Mouse (Mus musculus): ENCODE data around the gene Ugt1a7c. TPM values are rescaled to one million over a fixed set of nuclear protein-coding genes. Genes with fewer than 3 reads are reported as not detected.

The Ugt1a7c gene
- polyA plus RNA-seq, 1 experiment from 2014 or later = 57.4 TPM

DNA sequence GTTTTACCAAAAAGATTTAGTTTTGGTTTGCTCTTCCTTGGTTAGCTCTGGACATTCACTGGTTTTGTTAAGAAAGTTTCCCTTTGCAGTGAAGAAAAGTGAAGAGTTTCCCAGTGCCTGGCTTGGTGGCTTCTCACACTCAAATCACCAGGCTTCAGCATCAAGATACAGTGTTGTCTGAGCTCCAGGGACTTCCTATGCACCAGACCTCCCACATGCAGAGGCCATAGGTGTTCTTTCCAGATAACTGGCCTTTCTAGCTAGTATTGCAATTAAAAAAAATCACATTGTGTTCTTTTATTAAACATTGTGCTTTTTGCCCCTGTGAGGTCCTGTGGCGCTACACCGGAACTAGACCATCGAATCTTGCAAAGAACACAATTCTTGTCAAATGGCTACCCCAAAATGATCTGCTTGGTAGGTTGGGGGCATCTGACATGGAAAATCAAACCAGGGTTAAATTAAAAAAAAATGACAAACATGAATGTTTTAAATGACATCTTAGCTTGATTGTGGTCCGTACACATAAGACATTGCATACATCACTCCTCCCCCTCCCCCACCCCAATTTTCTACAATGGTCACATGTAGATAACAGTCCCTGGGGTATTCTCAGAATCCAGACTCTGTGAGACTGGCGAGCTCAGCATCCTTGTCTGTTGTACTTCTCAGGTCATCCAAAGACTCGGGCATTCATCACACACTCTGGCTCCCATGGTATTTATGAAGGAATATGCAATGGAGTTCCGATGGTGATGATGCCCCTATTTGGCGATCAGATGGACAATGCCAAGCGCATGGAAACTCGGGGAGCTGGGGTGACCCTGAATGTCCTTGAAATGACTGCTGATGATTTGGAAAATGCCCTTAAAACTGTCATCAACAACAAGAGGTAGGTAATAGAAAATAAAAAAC is 120.9 kb downstream of the Ugt1a7c start:
- H3K4me1 ChIP-seq (replicated peaks; ENCODE audit: control insufficient read depth, insufficient read depth, low read length) = no peaks in the 10 kb centered on the region
- H3K4me3 ChIP-seq (ENCODE audit: low read depth, low read length) = no peak overlapping the region
- H3K9me3 ChIP-seq (ENCODE audit: control insufficient read depth) = peaks cover 52% of the 10 kb centered on the region
- WGBS = 70% methylated on average over 10 of the region's 10 CpGs
- H3K9ac ChIP-seq (ENCODE audit: low read depth, low read length) = no peak overlapping the region
- H3K27ac ChIP-seq (ENCODE audit: low read depth, low read length) = no peak overlapping the region
- ATAC-seq = no peak
- no peak for TF ChIP-seq CTCF (IDR thresholded peaks at IDR 0.05; ENCODE audit: low read depth)
- no peak overlapping the region for H3K4me2 ChIP-seq (replicated peaks; ENCODE audit: low read depth)
- no peaks in the 10 kb centered on the region for H3K36me3 ChIP-seq (ENCODE audit: control insufficient read depth, insufficient read depth)
- no peaks in the 10 kb centered on the region for H3K27me3 ChIP-seq (replicated peaks; ENCODE audit: control insufficient read depth, insufficient read depth, low read length)

DNA sequence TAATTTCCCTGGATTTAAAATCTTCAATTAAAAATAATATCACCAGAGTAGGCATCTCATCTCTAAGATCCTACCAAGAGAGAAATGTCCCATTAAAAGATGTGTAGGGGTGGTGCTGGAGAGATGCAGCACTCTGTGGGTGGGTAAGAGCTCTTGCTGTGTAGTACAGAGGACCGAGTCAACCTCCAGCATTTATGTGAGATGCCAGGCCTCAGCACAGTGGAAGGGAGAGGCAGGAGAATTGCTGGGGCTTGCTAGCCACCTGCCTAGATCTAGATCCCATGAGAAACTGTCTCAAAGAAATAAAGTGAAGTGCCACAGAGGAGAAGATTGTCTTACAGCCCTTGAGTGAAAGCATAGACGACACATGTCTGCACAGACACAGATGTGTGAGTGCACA is 121.7 kb downstream of the Ugt1a7c start:
- Histone ChIP-seq H3K4me2 (replicated peaks; ENCODE audit: low read depth) (no peak overlapping the region), H3K9me3 (ENCODE audit: control insufficient read depth) (peaks cover 50% of the 10 kb centered on the region), H3K27me3 (replicated peaks; ENCODE audit: control insufficient read depth, insufficient read depth, low read length) (no peaks in the 10 kb centered on the region), H3K4me3 (ENCODE audit: low read depth, low read length) (no peak overlapping the region), H3K9ac (ENCODE audit: low read depth, low read length) (no peak overlapping the region), H3K27ac (ENCODE audit: low read depth, low read length) (no peak overlapping the region), H3K4me1 (replicated peaks; ENCODE audit: control insufficient read depth, insufficient read depth, low read length) (no peaks in the 10 kb centered on the region), H3K36me3 (ENCODE audit: control insufficient read depth, insufficient read depth) (no peaks in the 10 kb centered on the region)
- ATAC-seq = no peak
- 59% methylated on average over 2 of the region's 2 CpGs for WGBS
- TF ChIP-seq CTCF (IDR thresholded peaks at IDR 0.05; ENCODE audit: low read depth) = no peak

DNA sequence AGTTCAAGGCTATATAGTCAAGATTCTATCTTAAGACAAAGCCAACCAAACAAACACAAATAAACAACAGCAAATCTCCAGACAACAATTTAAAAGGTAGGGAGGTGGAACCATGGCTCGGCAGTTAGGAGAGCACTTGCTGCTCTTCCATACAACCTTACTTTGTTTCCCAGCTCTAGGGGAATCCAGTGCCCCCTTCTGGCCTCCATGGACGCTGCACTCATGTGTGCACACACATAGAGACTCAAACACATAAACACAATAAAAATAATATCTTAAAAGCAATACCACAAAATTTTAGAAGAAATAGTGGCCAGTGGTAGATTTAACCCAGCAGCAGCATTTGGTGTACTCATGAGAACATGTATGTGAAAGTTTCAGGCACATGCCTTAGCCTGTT is 122.3 kb downstream of the Ugt1a7c start:
- 61% methylated on average over 2 of the region's 2 CpGs for WGBS
- Histone ChIP-seq H3K9me3 (ENCODE audit: control insufficient read depth) (peaks cover 46% of the 10 kb centered on the region), H3K27ac (ENCODE audit: low read depth, low read length) (no peak overlapping the region), H3K4me3 (ENCODE audit: low read depth, low read length) (no peak overlapping the region), H3K36me3 (ENCODE audit: control insufficient read depth, insufficient read depth) (no peaks in the 10 kb centered on the region), H3K9ac (ENCODE audit: low read depth, low read length) (no peak overlapping the region), H3K27me3 (replicated peaks; ENCODE audit: control insufficient read depth, insufficient read depth, low read length) (no peaks in the 10 kb centered on the region), H3K4me2 (replicated peaks; ENCODE audit: low read depth) (no peak overlapping the region), H3K4me1 (replicated peaks; ENCODE audit: control insufficient read depth, insufficient read depth, low read length) (no peaks in the 10 kb centered on the region)
- no peak for ATAC-seq
- no peak for TF ChIP-seq CTCF (IDR thresholded peaks at IDR 0.05; ENCODE audit: low read depth)

DNA sequence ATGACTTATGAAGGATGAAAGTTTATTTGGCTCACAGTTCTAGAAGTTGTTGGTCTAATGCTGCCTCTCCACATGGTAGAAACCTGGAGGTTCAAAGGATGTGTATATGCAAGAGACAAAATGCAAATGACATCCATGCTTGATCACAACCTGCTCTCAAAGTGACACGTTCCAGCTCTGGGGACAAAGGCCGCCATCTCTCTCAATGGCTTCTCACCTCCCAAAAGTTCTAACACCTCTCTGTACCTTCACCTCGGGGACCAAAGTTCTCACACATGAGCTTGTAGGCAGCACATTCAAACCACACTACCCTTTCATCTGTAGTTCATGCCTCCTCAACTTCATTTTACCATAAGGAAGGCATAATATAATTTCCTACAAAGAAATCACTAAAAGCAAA is 122.7 kb downstream of the Ugt1a7c start:
- Histone ChIP-seq H3K27me3 (replicated peaks; ENCODE audit: control insufficient read depth, insufficient read depth, low read length) (no peaks in the 10 kb centered on the region), H3K9ac (ENCODE audit: low read depth, low read length) (no peak overlapping the region), H3K4me3 (ENCODE audit: low read depth, low read length) (no peak overlapping the region), H3K4me2 (replicated peaks; ENCODE audit: low read depth) (no peak overlapping the region), H3K36me3 (ENCODE audit: control insufficient read depth, insufficient read depth) (no peaks in the 10 kb centered on the region), H3K27ac (ENCODE audit: low read depth, low read length) (no peak overlapping the region), H3K4me1 (replicated peaks; ENCODE audit: control insufficient read depth, insufficient read depth, low read length) (no peaks in the 10 kb centered on the region), H3K9me3 (ENCODE audit: control insufficient read depth) (peaks cover 44% of the 10 kb centered on the region)
- no peak for ATAC-seq
- no peak for TF ChIP-seq CTCF (IDR thresholded peaks at IDR 0.05; ENCODE audit: low read depth)
- WGBS = 37% methylated on average over 3 of the region's 3 CpGs

DNA sequence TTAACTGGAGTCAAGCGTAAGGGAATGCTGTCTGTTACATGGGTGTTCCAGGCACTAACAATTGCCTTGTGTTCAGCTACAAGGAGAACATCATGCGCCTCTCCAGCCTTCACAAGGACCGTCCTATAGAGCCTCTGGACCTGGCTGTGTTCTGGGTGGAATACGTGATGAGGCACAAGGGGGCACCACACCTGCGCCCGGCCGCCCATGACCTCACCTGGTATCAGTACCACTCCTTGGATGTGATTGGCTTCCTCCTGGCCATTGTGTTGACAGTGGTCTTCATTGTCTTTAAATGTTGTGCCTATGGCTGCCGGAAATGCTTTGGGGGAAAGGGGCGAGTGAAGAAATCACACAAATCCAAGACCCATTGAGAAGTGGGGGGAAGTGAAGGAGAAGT is 123.2 kb downstream of the Ugt1a7c start:
- Histone ChIP-seq H3K4me3 (ENCODE audit: low read depth, low read length) (no peak overlapping the region), H3K9ac (ENCODE audit: low read depth, low read length) (no peak overlapping the region), H3K9me3 (ENCODE audit: control insufficient read depth) (peaks cover 39% of the 10 kb centered on the region), H3K27ac (ENCODE audit: low read depth, low read length) (no peak overlapping the region), H3K36me3 (ENCODE audit: control insufficient read depth, insufficient read depth) (no peaks in the 10 kb centered on the region), H3K4me1 (replicated peaks; ENCODE audit: control insufficient read depth, insufficient read depth, low read length) (no peaks in the 10 kb centered on the region), H3K4me2 (replicated peaks; ENCODE audit: low read depth) (no peak overlapping the region), H3K27me3 (replicated peaks; ENCODE audit: control insufficient read depth, insufficient read depth, low read length) (no peaks in the 10 kb centered on the region)
- 73% methylated on average over 9 of the region's 9 CpGs for WGBS
- TF ChIP-seq CTCF (IDR thresholded peaks at IDR 0.05; ENCODE audit: low read depth) = no peak
- no peak for ATAC-seq

DNA sequence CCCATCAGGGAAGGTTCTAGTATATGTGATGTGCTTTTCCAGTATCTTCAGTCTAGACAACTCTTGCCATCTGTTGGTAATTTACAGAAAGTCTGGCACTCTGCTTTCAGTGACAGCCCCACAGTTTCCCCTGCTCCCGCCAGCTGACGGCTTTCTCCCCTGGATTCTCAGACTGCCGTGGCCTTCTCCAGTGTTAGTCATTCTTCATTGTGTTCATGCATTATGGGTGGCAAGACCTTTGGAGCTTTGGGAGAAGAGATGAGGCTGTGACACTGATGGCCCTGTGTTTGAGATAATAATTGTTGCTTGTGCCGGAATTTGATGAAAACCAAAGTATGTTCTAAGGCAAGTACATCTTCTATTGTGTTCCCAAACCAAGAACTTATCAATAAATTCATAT is 123.7 kb downstream of the Ugt1a7c start:
- no peak for TF ChIP-seq CTCF (IDR thresholded peaks at IDR 0.05; ENCODE audit: low read depth)
- no peaks in the 10 kb centered on the region for H3K27me3 ChIP-seq (replicated peaks; ENCODE audit: control insufficient read depth, insufficient read depth, low read length)
- peaks cover 35% of the 10 kb centered on the region for H3K9me3 ChIP-seq (ENCODE audit: control insufficient read depth)
- no peak overlapping the region for H3K27ac ChIP-seq (ENCODE audit: low read depth, low read length)
- no peaks in the 10 kb centered on the region for H3K4me1 ChIP-seq (replicated peaks; ENCODE audit: control insufficient read depth, insufficient read depth, low read length)
- no peaks in the 10 kb centered on the region for H3K36me3 ChIP-seq (ENCODE audit: control insufficient read depth, insufficient read depth)
- ATAC-seq = no peak
- H3K4me3 ChIP-seq (ENCODE audit: low read depth, low read length) = no peak overlapping the region
- H3K9ac ChIP-seq (ENCODE audit: low read depth, low read length) = no peak overlapping the region
- H3K4me2 ChIP-seq (replicated peaks; ENCODE audit: low read depth) = no peak overlapping the region
- WGBS = 52% methylated on average over 4 of the region's 4 CpGs
